Mouse (Mus musculus) olfactory bulb, adult 2 months (tissue): ENCODE measurements at regions not wholly inside any gene's neighbourhood (a gene's known extent, or its start where the extent isn't known, plus 50 kb on each side); places are given as distances from the start of the nearest gene placed in this dataset.

Experiments used
- CTCF ChIP-seq: fragments of 200-500 bp; IDR thresholded peaks from 2 replicates; pipeline ENCODE4 v1.5.1; 2012; ENCODE audit warnings: low read depth, mild to moderate bottlenecking, low read length, moderate library complexity; ENCODE audit not compliant: insufficient read depth
- POLR2A ChIP-seq: fragments of 200-500 bp; IDR thresholded peaks from 2 replicates; pipeline ENCODE4 v1.6.1; 2012; ENCODE audit warnings: mild to moderate bottlenecking, low read depth, low read length, moderate library complexity; ENCODE audit not compliant: insufficient read depth

DNA sequence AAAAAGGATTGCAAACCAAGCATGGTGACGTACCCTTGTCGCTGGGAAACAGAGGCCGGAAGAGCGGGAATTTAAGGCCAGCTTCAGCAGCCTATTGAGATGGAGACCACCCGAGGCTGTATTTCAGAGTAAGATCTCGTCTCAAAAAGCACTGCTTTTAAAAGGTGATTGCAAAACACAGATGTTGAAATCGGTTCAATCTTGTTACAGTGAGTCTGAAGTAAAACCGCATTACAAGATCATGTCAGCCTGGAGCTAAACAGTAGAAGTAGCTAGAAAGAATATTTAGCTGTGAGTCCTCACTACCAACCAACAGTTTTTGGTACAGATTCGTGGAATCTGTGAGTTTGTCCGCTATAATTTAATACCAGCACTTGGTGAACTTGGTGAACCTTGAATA is 69.0 kb upstream of the Mpp6 start:
- TF ChIP-seq POLR2A (no peak), CTCF (no peak)
